Mouse (Mus musculus) C2C12 (cell line): ENCODE measurements around the gene Mpc2.

Source experiments
- CTCF ChIP-seq: IDR thresholded peaks from one replicate; pipeline ENCODE4 v1.5.1; 2011; ENCODE audit not compliant: control insufficient read depth, insufficient read depth, insufficient read length
- MAX ChIP-seq: IDR thresholded peaks from one replicate; pipeline ENCODE4 v1.6.1; 2011; ENCODE audit warnings: mild to moderate bottlenecking, control low read depth
- USF1 ChIP-seq: IDR thresholded peaks from one replicate; pipeline ENCODE4 v1.6.1; 2011; ENCODE audit warnings: low read depth, mild to moderate bottlenecking, control low read depth, moderate library complexity

GRCm38 (mm10) chr1:165510161-165510560 lies 49.7 kb downstream of the Mpc2 start:
- no peak for TF ChIP-seq CTCF
- no peak for TF ChIP-seq MAX
- no peak for TF ChIP-seq USF1
